Mouse (Mus musculus) liver (tissue): ENCODE results near the gene Ptprd.
A peak's percentile ranks its signal among the peaks of the same experiment; 100 is the strongest.

ENCODE experiments used
- DNase-seq: peaks from one replicate; pipeline ENCODE4 v3.0.0-alpha.2; 2020; ENCODE audit warnings: mixed read lengths

Gene Ptprd

GRCm38 (mm10) chr4:76370041-76370880, 1841.5 kb downstream of the Ptprd start:
- DNase-seq, result no peak

- no peak for DNase-seq
Observed at GRCm38 (mm10) chr4:76369101-76369500, 1842.7 kb downstream of the Ptprd start.

GRCm38 (mm10) chr4:76368291-76368690, 1843.5 kb downstream of the Ptprd start:
- no peak for DNase-seq

GRCm38 (mm10) chr4:76367285-76367684, 1844.5 kb downstream of the Ptprd start:
- no peak for DNase-seq

GRCm38 (mm10) chr4:76365871-76366270, 1845.9 kb downstream of the Ptprd start:
- DNase-seq, result no peak

GRCm38 (mm10) chr4:76361546-76361945, 1850.2 kb downstream of the Ptprd start:
- DNase-seq, result no peak

GRCm38 (mm10) chr4:76354167-76354566, 1857.6 kb downstream of the Ptprd start:
- DNase-seq, result no peak

- no peak for DNase-seq
Observed at GRCm38 (mm10) chr4:76352468-76352867, 1859.3 kb downstream of the Ptprd start.

GRCm38 (mm10) chr4:76351201-76351979, 1860.4 kb downstream of the Ptprd start:
- DNase-seq, result no peak

- no peak for DNase-seq
Observed at GRCm38 (mm10) chr4:76350241-76350962, 1861.4 kb downstream of the Ptprd start.

GRCm38 (mm10) chr4:76344059-76344458, 1867.7 kb downstream of the Ptprd start:
- DNase-seq, result peak; percentile 34

GRCm38 (mm10) chr4:76337926-76338325, 1873.8 kb downstream of the Ptprd start:
- no peak for DNase-seq

GRCm38 (mm10) chr4:76327346-76327745, 1884.4 kb downstream of the Ptprd start:
- peak; percentile 18 for DNase-seq

- no peak for DNase-seq
Observed at GRCm38 (mm10) chr4:76325646-76326045, 1886.1 kb downstream of the Ptprd start.

- DNase-seq, result no peak
Observed at GRCm38 (mm10) chr4:76324928-76325327, 1886.8 kb downstream of the Ptprd start.

GRCm38 (mm10) chr4:76324509-76324908, 1887.3 kb downstream of the Ptprd start:
- DNase-seq, result no peak

- no peak for DNase-seq
Observed at GRCm38 (mm10) chr4:76319874-76320273, 1891.9 kb downstream of the Ptprd start.

GRCm38 (mm10) chr4:76315977-76316376, 1895.8 kb downstream of the Ptprd start:
- DNase-seq, result no peak

- no peak for DNase-seq
Observed at GRCm38 (mm10) chr4:76313749-76314148, 1898.0 kb downstream of the Ptprd start.

GRCm38 (mm10) chr4:76312593-76312992, 1899.2 kb downstream of the Ptprd start:
- no peak for DNase-seq

GRCm38 (mm10) chr4:76305987-76306386, 1905.8 kb downstream of the Ptprd start:
- no peak for DNase-seq

GRCm38 (mm10) chr4:76297375-76297774, 1914.4 kb downstream of the Ptprd start:
- no peak for DNase-seq

- DNase-seq, result no peak
Observed at GRCm38 (mm10) chr4:76292733-76293357, 1918.9 kb downstream of the Ptprd start.
